Mouse (Mus musculus) kidney, postnatal 10 days (tissue): ENCODE results near the gene Scn4a.

Experiments
- DNase-seq: peaks from one replicate; pipeline ENCODE4 v3.0.0; 2021; ENCODE audit warnings: mixed read lengths

Gene Scn4a

GRCm38 (mm10) chr11:106313533-106313932 lies 39.6 kb downstream of the Scn4a start:
- no peak for DNase-seq

GRCm38 (mm10) chr11:106310123-106310522 lies 43.0 kb downstream of the Scn4a start:
- DNase-seq, result no peak

- DNase-seq, result no peak
These were observed 44.9 kb downstream of the Scn4a start for GRCm38 (mm10) chr11:106308162-106308561.

DNA sequence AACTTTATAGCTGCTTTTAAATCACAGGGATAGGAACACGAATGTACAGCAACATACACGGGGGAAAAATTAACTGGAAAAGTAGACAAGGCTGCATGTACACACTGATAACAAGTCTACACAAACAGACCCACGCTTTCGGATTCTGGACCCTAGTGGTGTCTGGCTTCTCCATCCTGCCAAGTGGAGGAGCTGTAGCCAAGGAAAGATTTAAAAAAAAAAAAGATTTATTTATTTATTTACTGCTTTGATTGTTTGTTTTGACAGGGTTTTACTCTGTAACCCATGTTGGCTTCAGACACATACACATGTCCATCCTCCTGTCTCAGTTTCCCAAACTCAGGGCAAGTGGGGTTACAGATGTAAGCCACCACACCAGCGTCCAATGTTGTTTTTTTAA lies 45.7 kb downstream of the Scn4a start:
- DNase-seq, result no peak

DNA sequence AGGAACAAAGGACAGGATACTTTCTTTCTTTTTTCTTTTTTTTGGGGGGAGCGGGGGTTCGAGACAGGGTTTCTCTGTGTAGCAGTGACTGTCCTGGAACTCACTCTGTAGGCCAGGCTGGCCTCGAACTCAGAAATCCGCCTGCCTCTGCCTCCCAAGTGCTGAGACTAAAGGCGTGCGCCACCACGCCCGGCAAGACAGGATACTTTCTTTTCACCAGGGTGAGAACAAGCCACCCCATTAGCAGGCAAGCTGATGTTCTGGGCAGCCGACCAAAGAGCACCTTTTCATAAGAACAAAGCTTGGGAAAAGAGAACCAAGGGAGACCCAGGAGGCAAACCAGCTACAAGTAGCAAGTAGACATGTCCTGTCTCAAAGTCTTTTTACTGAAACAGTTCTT lies 46.3 kb downstream of the Scn4a start:
- DNase-seq, result no peak

GRCm38 (mm10) chr11:106306065-106306385 lies 47.1 kb downstream of the Scn4a start:
- no peak for DNase-seq

- no peak for DNase-seq
These were observed 47.6 kb downstream of the Scn4a start for GRCm38 (mm10) chr11:106305348-106306064.

- DNase-seq, result peak; percentile 80
These were observed 50.5 kb downstream of the Scn4a start for GRCm38 (mm10) chr11:106302634-106303033.

DNA sequence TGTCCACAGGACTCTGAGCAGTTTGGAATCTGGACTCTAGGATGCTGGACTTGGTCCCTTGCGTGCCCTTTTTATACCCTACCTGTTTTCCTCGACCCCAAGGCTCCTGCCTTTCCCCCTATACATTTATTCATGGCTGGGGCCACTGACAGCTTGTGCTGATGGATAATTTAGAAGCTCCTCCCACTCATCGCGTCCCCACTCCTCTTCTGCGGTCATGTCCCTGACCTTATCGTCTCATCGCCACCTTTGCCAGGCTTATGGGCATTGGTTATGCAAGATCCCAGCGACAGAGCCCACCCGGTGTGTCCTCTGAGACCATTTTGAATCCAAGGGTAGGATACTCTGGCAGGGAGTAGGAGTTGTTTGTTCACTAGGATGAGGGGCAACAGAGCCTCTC lies 51.3 kb downstream of the Scn4a start, which contains the start of gene Gh:
Gene Gh, minus strand, starts transcription at position 101 of the 400 bp plus-strand sequence.
- DNase-seq, result no peak

GRCm38 (mm10) chr11:106291861-106292260 lies 61.2 kb downstream of the Scn4a start:
- DNase-seq, result no peak

GRCm38 (mm10) chr11:106290376-106290775 lies 62.7 kb downstream of the Scn4a start:
- DNase-seq, result no peak

- peak; percentile 86 for DNase-seq
These were observed 63.7 kb downstream of the Scn4a start for GRCm38 (mm10) chr11:106289369-106289768.

GRCm38 (mm10) chr11:106286987-106287386 lies 66.1 kb downstream of the Scn4a start:
- DNase-seq, result no peak

DNA sequence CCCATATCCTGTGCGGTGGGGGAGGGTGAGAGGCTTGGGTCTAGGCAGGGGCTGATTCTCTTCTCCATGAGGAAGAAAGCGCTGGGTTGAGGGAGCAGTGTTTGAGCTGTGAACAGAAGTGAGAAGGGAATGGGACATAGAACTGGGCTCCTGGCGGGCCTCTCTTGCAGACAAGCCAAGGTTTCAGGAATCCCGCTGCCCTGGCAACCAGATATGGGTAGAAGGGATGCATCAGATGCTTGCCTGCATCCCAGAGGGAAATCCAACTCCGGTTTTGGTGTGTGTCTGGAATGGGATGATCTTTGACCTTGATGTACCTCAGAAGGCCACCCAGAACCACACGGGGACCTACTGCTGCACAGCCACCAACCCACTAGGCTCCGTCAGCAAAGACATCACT lies 66.9 kb downstream of the Scn4a start:
- no peak for DNase-seq

DNA sequence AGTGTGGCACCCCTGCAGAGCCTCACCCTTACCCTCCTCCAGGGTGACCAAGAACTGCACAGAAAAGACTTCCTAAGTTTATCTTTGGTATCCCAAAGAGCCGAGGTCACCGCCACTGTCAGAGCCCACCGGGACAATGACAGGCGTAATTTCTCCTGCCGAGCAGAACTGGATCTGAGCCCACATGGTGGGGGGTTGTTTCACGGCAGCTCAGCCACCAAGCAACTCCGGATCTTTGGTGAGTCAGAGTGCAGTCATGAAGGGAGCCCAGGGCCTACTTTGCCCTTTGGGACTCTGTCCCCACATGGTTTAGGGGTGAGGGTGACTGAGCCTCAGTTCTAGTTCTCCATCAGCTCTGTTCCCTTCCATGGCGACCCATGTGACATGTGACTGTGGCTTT lies 69.0 kb downstream of the Scn4a start:
- DNase-seq, result no peak

DNA sequence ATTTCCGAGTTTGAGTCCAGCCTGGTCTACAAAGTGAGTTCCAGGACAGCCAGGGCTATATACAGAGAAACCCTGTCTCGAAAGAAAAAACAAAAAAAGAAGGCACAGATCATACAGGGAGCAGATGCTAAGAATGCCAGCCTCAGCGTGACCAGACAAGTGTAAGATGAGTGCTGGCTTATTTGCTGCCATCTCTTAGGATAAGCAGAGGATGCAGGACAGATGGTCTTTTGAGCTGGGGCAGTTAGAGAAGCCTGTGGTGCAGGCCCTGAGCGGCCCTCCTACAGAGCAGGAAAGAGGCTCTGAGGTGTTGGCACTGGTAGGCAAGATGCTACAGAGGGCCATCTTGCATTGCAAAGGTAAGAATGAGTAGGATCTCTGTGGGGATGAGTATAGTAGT lies 69.7 kb downstream of the Scn4a start:
- DNase-seq, result no peak

DNA sequence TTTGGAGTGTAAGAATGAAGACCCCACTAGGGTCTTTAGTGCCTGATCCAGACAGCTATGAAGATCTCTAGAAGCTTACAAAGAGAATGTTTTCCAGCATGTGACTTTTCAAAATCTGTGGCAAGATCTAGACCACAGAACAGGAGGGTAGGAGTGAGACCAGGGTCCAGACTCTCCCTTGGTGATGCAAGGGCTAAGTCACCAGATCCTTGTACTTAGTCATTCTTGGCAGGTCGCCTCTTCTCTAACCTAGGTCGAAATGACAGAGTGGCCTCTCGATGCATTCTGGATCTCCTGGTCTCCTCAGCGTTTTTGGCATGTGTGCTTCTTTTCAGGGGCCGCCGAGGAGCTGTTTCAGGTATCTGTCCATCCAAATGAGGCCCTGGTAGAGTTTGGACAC lies 70.6 kb downstream of the Scn4a start:
- DNase-seq, result no peak

DNA sequence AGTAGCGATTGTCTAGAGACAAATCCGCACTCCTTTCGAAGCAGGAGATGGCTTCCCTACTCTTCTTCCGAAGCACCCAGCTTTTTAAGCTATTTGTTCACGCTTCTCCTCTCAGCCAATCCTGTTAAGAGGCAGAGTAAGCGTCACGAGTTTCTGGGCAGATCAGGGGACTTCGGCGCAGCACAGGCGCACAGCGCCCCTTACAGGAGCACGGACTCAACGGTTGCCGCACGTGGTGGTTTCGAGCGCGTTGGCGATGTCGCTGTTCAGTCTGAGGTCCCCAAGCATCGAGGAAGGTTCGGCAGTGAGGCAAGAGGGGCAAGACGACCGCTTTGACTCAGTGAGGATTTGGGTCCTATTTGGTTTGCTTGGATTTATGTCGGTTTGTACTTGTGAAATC lies 76.6 kb downstream of the Scn4a start, which contains the start of gene Tcam1:
Gene Tcam1, plus strand, starts transcription at position 219 of the 400 bp plus-strand sequence.
- DNase-seq, result peak; percentile 96

DNA sequence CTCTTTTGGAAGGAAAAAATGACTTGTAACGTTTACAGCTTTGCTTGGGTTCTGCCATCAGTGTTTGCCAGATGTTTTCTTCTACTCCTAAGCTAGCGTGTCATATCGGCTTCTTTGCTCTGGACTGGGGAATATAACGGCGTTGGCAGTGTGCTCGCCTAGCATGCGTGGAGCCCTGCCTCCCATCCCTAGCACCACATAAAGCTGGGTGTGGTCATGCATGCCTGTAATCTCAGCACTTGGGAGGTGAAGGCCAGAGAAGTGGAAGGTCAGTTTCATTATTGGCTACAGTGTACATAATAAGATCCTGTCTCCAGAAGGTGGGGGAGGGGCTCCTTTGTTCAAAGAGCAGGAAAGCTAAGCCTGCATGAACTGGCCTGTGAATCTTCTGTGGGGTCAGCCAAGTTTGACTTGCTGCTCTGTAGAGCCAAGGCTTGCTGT lies 78.1 kb downstream of the Scn4a start:
- peak; percentile 74 for DNase-seq

DNA sequence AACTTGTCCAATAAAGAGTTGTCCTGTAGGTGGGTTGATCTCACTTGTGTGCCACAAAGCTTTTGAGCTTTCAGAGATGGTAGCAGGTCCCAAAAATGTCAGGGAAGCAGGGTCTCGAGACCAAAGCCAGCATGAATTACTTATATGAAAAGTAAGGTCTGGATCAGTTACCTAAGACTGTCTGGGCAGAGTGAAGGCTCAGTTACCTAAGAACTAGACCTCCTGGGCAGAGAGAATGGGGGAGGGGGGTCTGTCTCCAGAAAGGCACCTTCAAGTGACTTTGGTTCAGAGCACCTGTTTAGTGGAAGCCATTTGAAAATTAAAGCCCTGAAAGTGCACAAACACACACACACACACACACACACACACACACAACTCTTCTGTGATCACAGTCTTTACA lies 78.7 kb downstream of the Scn4a start:
- DNase-seq, result no peak

- DNase-seq, result no peak
These were observed 79.3 kb downstream of the Scn4a start for GRCm38 (mm10) chr11:106273811-106274210.

DNA sequence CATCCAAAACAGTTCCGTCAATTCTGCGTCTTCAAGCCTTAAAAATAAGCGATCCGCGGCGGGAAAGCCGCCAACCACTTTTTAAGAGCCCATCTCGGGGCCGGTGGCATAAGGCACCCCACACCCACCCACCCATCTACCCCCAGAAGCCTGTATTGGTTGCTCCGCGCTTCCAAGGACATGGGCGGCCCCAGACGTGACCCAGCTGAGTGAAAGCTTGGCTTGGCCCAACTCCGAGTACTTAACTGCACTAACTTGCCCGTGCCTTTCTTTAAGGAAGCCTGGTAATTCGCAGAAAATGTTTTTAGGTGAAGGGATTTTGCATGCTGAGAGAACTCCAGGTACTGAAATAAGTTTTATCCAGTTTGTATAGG lies 79.8 kb downstream of the Scn4a start:
- no peak for DNase-seq

DNA sequence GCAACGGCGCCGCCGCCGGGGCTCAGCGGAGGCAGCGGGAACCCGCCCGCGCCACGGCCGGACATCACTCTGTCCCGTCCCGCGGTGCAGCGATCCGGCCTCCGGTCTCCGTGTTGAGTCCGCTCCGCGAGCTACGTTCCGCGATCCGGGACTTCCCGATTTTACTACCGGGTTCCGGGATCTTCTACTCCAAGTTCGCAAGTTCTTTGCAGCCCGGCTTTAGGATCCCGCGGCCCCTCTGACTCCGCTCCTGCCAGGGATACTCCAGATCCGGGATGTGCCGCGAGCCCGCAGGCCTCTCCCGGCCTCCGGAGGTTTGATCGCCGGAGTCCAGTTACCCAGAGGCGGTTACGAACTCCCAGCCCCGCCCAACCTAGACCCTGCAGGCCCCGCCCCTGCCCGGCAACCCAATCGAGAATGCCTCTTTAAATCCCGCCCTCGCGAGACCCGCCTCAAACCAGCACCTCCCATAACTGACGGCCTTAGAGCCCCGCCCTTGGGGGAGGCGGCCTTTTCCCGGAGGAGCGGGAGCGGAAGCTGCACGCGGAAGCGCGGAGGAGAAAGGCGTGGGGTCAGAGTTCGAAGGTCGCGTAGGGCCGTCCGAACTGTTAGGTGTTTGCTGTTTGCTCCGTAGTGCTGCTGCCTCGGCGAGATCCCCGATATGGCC lies 80.3 kb downstream of the Scn4a start, which contains the start of gene Smarcd2:
Gene Smarcd2, minus strand, starts transcription at position 329 of the 667 bp plus-strand sequence.
- peak; percentile 100 for DNase-seq
